Mouse (Mus musculus): ENCODE data around the gene Dleu7. TPM values are rescaled to one million over a fixed set of nuclear protein-coding genes. Genes with fewer than 3 reads are reported as not detected.
A peak's percentile ranks its signal among the peaks of the same experiment; 100 is the strongest.

The Dleu7 gene
- polyA plus RNA-seq, 1 experiment from 2014 or later, result 0.53 TPM

GRCm38 (mm10) chr14:62258125-62258524 is 34.7 kb downstream of the Dleu7 start:
- H3K27me3 ChIP-seq (ENCODE audit: low read depth, poor library complexity, severe bottlenecking), result no peaks in the 10 kb centered on the region
- H3K4me3 ChIP-seq, result no peak overlapping the region
- WGBS, result 65% methylated on average over 6 of the region's 6 CpGs
- no peak for DNase-seq (ENCODE audit: low spot score)
- no peak overlapping the region for H3K27ac ChIP-seq
- H3K36me3 ChIP-seq, result no peaks in the 10 kb centered on the region
- H3K4me1 ChIP-seq, result peaks cover 10% of the 10 kb centered on the region
- no peaks in the 10 kb centered on the region for H3K9me3 ChIP-seq (replicated peaks)

GRCm38 (mm10) chr14:62256066-62256465 is 36.8 kb downstream of the Dleu7 start:
- Histone ChIP-seq H3K4me1 (peaks cover 10% of the 10 kb centered on the region), H3K27me3 (ENCODE audit: low read depth, poor library complexity, severe bottlenecking) (no peaks in the 10 kb centered on the region), H3K36me3 (no peaks in the 10 kb centered on the region), H3K27ac (no peak overlapping the region), H3K9me3 (replicated peaks) (no peaks in the 10 kb centered on the region), H3K4me3 (no peak overlapping the region)
- no peak for DNase-seq (ENCODE audit: low spot score)
- 88% methylated on average over 5 of the region's 5 CpGs for WGBS

- no peak for DNase-seq (ENCODE audit: low spot score)
- H3K4me1 ChIP-seq, result peaks cover 10% of the 10 kb centered on the region
- H3K27me3 ChIP-seq (ENCODE audit: low read depth, poor library complexity, severe bottlenecking), result no peaks in the 10 kb centered on the region
- H3K36me3 ChIP-seq, result no peaks in the 10 kb centered on the region
- H3K4me3 ChIP-seq, result no peak overlapping the region
- WGBS, result 60% methylated on average over 8 of the region's 8 CpGs
- no peak overlapping the region for H3K27ac ChIP-seq
- H3K9me3 ChIP-seq (replicated peaks), result no peaks in the 10 kb centered on the region
These were observed 38.5 kb downstream of the Dleu7 start for GRCm38 (mm10) chr14:62254371-62254770.

- H3K9me3 ChIP-seq (replicated peaks), result no peaks in the 10 kb centered on the region
- peak; percentile 61 for DNase-seq (ENCODE audit: low spot score)
- H3K4me3 ChIP-seq, result no peak overlapping the region
- no peaks in the 10 kb centered on the region for H3K27me3 ChIP-seq (ENCODE audit: low read depth, poor library complexity, severe bottlenecking)
- 7% methylated on average over 4 of the region's 4 CpGs for WGBS
- no peaks in the 10 kb centered on the region for H3K36me3 ChIP-seq
- H3K4me1 ChIP-seq, result peaks cover 5% of the 10 kb centered on the region
- H3K27ac ChIP-seq, result no peak overlapping the region
These were observed 40.8 kb downstream of the Dleu7 start for GRCm38 (mm10) chr14:62251999-62252398.

- H3K9me3 ChIP-seq (replicated peaks), result no peaks in the 10 kb centered on the region
These were observed 42.8 kb downstream of the Dleu7 start for GRCm38 (mm10) chr14:62250046-62250445.

GRCm38 (mm10) chr14:62249251-62249650 is 43.6 kb downstream of the Dleu7 start:
- Histone ChIP-seq H3K4me3 (no peak overlapping the region), H3K4me1 (peaks cover 10% of the 10 kb centered on the region), H3K9me3 (replicated peaks) (no peaks in the 10 kb centered on the region), H3K36me3 (no peaks in the 10 kb centered on the region), H3K27ac (no peak overlapping the region), H3K27me3 (ENCODE audit: low read depth, poor library complexity, severe bottlenecking) (no peaks in the 10 kb centered on the region)
- DNase-seq (ENCODE audit: low spot score), result no peak
- WGBS, result 91% methylated on average over 2 of the region's 2 CpGs

More at GRCm38 (mm10) chr14:62250046-62250445, 42.8 kb downstream of the Dleu7 start:
- Histone ChIP-seq H3K36me3 (no peaks in the 10 kb centered on the region), H3K27ac (no peak overlapping the region), H3K27me3 (ENCODE audit: low read depth, poor library complexity, severe bottlenecking) (no peaks in the 10 kb centered on the region), H3K4me1 (peaks cover 10% of the 10 kb centered on the region), H3K4me3 (no peak overlapping the region)
- WGBS, result 79% methylated on average over 3 of the region's 3 CpGs
- no peak for DNase-seq (ENCODE audit: low spot score)

GRCm38 (mm10) chr14:62248796-62249195 is 44.1 kb downstream of the Dleu7 start:
- Histone ChIP-seq H3K4me3 (no peak overlapping the region), H3K9me3 (replicated peaks) (no peaks in the 10 kb centered on the region), H3K27ac (peak overlapping the region; percentile 28; the same call in 1 of the 2 replicates), H3K36me3 (no peaks in the 10 kb centered on the region), H3K27me3 (ENCODE audit: low read depth, poor library complexity, severe bottlenecking) (no peaks in the 10 kb centered on the region), H3K4me1 (peaks cover 10% of the 10 kb centered on the region; the same call in 1 of the 2 replicates)
- WGBS, result 84% methylated on average over 10 of the region's 10 CpGs
- DNase-seq (ENCODE audit: low spot score), result no peak

GRCm38 (mm10) chr14:62248345-62248744 is 44.5 kb downstream of the Dleu7 start:
- H3K4me3 ChIP-seq, result no peak overlapping the region

GRCm38 (mm10) chr14:62245557-62245956 is 47.3 kb downstream of the Dleu7 start:
- WGBS, result 21% methylated on average over 4 of the region's 4 CpGs
- Histone ChIP-seq H3K27ac (0 out of 2 replicates have a peak overlapping the region, but pooled peaks have one; percentile 19), H3K4me3 (no peak overlapping the region), H3K9me3 (replicated peaks) (no peaks in the 10 kb centered on the region), H3K36me3 (no peaks in the 10 kb centered on the region), H3K4me1 (peaks cover 10% of the 10 kb centered on the region; the same call in 1 of the 2 replicates), H3K27me3 (ENCODE audit: low read depth, poor library complexity, severe bottlenecking) (no peaks in the 10 kb centered on the region)
- DNase-seq (ENCODE audit: low spot score), result no peak

More at GRCm38 (mm10) chr14:62248345-62248744, 44.5 kb downstream of the Dleu7 start:
- Histone ChIP-seq H3K27me3 (ENCODE audit: low read depth, poor library complexity, severe bottlenecking) (no peaks in the 10 kb centered on the region), H3K27ac (0 out of 2 replicates have a peak overlapping the region, but pooled peaks have one; percentile 28), H3K36me3 (no peaks in the 10 kb centered on the region), H3K4me1 (peaks cover 10% of the 10 kb centered on the region; the same call in 1 of the 2 replicates), H3K9me3 (replicated peaks) (no peaks in the 10 kb centered on the region)
- WGBS, result 80% methylated on average over 7 of the region's 7 CpGs
- DNase-seq (ENCODE audit: low spot score), result no peak

GRCm38 (mm10) chr14:62243530-62243929 is 49.3 kb downstream of the Dleu7 start:
- no peaks in the 10 kb centered on the region for H3K36me3 ChIP-seq
- WGBS, result 84% methylated on average over 2 of the region's 2 CpGs
- peaks cover 7% of the 10 kb centered on the region; the same call in 1 of the 2 replicates for H3K4me1 ChIP-seq
- H3K9me3 ChIP-seq (replicated peaks), result no peaks in the 10 kb centered on the region
- H3K27me3 ChIP-seq (ENCODE audit: low read depth, poor library complexity, severe bottlenecking), result no peaks in the 10 kb centered on the region
- DNase-seq (ENCODE audit: low spot score), result no peak
- H3K27ac ChIP-seq, result no peak overlapping the region
- no peak overlapping the region for H3K4me3 ChIP-seq

- Histone ChIP-seq H3K9me3 (replicated peaks) (no peaks in the 10 kb centered on the region), H3K4me1 (peaks cover 4% of the 10 kb centered on the region; the same call in 1 of the 2 replicates), H3K27ac (no peak overlapping the region), H3K36me3 (no peaks in the 10 kb centered on the region), H3K4me3 (no peak overlapping the region), H3K27me3 (ENCODE audit: low read depth, poor library complexity, severe bottlenecking) (no peaks in the 10 kb centered on the region)
- no peak for DNase-seq (ENCODE audit: low spot score)
- 71% methylated on average over 7 of the region's 7 CpGs for WGBS
These were observed 56.9 kb downstream of the Dleu7 start for GRCm38 (mm10) chr14:62235969-62236368.

GRCm38 (mm10) chr14:62235214-62235613 is 57.6 kb downstream of the Dleu7 start:
- Histone ChIP-seq H3K27me3 (ENCODE audit: low read depth, poor library complexity, severe bottlenecking) (no peaks in the 10 kb centered on the region), H3K9me3 (replicated peaks) (no peaks in the 10 kb centered on the region), H3K27ac (no peak overlapping the region), H3K36me3 (no peaks in the 10 kb centered on the region), H3K4me3 (no peak overlapping the region), H3K4me1 (peaks cover 4% of the 10 kb centered on the region; the same call in 1 of the 2 replicates)
- WGBS, result 79% methylated on average over 1 of the region's 1 CpGs
- no peak for DNase-seq (ENCODE audit: low spot score)

- no peak overlapping the region for H3K4me3 ChIP-seq
- H3K9me3 ChIP-seq (replicated peaks), result no peaks in the 10 kb centered on the region
- DNase-seq (ENCODE audit: low spot score), result no peak
- 74% methylated on average over 3 of the region's 3 CpGs for WGBS
- H3K27me3 ChIP-seq (ENCODE audit: low read depth, poor library complexity, severe bottlenecking), result no peaks in the 10 kb centered on the region
- H3K27ac ChIP-seq, result no peak overlapping the region
- H3K36me3 ChIP-seq, result no peaks in the 10 kb centered on the region
- H3K4me1 ChIP-seq, result peaks cover 2% of the 10 kb centered on the region; the same call in 1 of the 2 replicates
These were observed 61.9 kb downstream of the Dleu7 start for GRCm38 (mm10) chr14:62230968-62231367.

GRCm38 (mm10) chr14:62227101-62227500 is 65.7 kb downstream of the Dleu7 start:
- H3K9me3 ChIP-seq (replicated peaks), result no peaks in the 10 kb centered on the region
- WGBS, result 83% methylated on average over 5 of the region's 5 CpGs
- no peak for DNase-seq (ENCODE audit: low spot score)
- H3K4me1 ChIP-seq, result no peaks in the 10 kb centered on the region
- H3K36me3 ChIP-seq, result no peaks in the 10 kb centered on the region
- no peaks in the 10 kb centered on the region for H3K27me3 ChIP-seq (ENCODE audit: low read depth, poor library complexity, severe bottlenecking)
- H3K4me3 ChIP-seq, result no peak overlapping the region
- no peak overlapping the region for H3K27ac ChIP-seq

All from limb, embryonic 10.5 days (tissue).